Mouse (Mus musculus) left cerebral cortex, adult 11 months (tissue): ENCODE results near the gene Oxgr1.
"Not testable (repeated sequence)": the region's sequence is repeated elsewhere in the genome, so short reads cannot be mapped to it uniquely, and the experiment has no call there.

Experiments used
- DNase-seq: peaks from one replicate; pipeline ENCODE4 v3.0.0; 2022; ENCODE audit warnings: low spot score

The Oxgr1 gene

DNA sequence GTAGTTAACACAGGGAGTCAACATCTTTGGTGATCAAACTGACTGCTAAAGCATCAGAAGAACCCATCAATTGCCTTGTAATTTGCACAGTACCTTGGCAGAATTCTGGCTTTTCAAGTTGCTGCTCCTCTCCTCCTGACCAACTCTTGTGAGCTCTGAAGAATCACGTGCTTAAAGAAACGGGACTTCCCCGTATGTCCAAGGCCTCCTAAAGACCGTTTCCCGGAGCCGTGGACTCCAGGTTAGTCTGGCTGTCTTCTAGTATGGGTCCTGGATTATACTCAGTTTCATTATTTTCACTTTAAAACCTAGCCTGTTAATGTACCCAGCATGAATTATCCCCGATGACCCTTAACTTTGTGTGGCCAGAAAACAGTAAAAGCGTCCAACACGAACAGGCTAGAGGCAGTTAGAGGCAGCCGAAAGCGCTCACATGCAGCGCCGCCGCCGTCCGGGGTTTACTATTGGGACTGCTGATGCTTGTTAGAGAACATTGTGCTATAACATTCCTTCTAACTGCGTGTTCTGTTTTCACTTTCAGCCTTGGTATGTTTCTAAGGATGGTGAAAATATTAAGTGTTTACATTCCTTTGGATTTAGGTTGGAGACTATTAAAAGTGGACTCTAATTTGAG is at the start of gene Oxgr1:
Gene Oxgr1 (minus strand): TSS at position 249 of the 634 bp plus-strand sequence.
- no peak for DNase-seq

DNA sequence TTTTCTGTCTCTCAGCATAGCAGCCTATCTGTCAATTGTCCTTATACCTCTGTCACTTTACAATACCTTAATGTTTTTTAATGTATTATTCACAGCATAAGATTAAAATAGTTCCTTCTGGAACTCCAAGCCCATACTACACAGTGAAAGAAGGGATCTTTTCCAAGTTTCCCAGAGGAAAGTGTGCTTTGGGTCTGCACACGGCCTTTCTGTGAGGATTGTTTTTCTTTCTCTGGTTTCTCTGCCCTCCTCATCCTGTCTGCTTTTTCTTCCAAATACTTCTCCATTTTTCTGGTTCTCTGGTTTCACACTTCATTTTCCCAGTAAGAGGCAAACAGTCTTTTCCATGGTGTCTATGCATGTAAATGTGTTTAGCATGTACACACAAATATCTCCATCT is 48.2 kb upstream of the Oxgr1 start:
- no peak for DNase-seq

DNA sequence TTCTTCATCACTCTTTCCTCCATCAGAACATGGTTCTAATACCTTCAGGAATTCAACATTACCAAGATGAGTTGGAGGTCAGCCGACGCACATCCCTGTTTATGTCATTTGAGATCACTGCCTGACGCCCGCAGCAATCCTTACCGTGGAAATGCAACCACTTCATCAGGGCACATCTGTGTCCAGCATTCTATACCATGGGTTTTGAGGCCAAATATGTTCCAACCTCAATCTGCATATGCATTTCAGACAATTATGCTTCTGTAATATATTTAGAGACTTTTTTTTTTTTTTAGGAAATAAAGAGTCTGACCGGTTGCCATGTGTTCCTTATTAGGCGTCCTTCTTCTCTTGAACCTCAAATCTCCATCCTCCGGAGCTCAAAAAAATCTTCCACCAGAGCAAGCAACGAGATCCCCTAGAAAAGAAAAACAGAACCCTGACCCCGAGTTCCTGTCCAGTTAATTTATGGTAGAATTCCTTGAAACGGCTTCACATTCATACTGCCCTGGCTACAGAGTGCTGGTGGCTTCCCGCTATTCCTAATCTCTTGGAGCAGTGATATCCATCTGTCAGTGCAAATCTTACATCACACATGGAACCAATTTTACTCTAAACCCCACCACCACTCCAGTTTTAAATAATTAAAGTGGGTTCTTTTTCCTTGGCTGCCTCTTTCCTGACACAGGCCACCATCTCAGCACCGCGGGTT is 47.6 kb upstream of the Oxgr1 start:
- DNase-seq: no peak

DNA sequence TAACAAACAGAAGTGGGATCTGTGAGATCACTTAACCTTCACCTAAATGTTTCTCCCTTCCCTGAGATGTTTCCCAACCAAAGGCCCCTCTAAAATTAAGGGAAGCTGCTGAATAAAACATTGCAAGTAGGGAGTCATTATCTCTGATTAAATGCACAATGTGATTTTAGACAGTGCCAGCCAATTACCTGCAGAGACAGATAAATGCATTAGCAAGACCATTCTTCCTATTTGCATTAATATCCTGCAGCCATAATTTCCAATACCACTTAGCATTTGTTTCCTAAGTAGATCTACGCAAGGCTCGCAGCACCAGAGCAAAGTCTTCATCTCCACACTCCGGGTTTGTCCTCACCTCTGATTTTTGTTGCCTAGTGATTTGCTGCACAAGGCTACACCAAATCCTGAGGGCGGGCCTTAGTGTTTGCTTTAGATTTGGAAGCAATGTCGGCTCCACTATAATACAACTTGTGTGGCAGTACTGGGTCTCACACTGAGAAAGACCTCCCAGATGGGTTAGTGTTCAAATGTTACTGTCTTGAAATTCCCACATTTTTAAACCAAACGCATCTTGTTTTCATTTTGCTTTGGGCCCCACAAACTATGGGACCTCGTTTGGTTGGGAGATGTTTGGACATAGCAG is 46.9 kb upstream of the Oxgr1 start:
- no peak for DNase-seq

DNA sequence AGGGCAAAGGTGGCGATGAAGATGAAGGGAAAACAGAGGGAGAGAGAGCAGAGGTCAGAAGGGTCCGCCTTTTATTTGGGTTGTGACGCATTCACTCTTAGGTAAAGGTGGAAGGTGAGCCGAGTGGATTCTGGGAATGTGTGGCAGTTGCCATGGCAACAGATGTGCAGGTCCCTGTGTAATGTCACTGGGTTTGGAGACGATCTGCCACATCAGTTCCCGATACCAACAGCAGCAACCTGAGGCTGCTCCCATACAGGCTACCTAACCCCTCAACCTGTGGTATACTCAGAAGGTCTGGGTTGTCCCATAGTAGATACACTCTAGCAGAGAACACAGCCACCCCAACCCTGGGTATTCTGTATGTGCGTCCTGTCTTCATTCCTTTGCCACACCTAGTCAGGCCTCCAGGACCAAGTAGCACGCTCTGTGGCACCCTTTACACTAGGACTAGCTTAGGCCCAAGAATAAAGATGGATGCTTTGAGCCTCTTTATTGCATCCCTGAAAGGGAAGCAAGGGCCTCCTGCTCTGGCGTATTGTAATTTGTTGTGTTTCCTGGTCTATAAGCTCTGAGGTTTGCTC is 41.9 kb upstream of the Oxgr1 start:
- DNase-seq: no peak

DNA sequence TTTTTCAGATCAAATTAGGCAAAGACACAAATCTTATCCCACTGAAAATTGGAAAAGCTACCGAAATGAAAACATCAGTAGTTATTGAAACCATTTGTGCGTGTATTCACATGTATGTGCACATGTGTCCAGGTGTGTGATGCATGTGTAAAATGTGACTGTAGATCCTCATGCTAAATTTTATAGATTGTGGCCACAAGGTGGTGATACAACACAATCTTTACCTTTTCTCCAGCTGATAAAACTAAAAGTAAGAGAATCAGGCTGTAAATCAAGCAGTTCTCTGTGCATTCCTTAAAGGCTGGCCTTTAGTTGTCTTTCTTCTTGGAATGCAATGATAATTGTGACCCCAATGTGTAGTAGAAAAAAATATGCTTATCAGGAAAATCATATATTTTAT is 34.0 kb upstream of the Oxgr1 start:
- peak; percentile 48 for DNase-seq

DNA sequence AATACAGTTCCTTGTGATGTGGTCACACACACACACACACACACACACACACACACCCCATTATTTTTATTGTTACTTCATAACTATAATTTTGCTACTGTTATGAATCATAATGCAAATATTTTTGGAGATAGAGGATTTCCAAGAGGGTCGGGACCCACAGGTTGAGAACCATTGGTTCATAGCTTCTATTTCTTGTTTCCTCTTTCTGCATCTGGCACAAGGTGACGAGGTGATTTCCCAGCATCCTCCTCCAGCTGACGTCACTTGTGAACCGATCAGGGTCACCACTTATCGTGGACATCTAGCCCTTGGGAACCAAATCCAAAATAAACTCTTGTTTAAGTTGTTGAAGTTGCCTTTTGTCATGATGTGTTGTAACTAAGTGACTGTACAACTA is 33.5 kb upstream of the Oxgr1 start:
- no peak for DNase-seq

DNA sequence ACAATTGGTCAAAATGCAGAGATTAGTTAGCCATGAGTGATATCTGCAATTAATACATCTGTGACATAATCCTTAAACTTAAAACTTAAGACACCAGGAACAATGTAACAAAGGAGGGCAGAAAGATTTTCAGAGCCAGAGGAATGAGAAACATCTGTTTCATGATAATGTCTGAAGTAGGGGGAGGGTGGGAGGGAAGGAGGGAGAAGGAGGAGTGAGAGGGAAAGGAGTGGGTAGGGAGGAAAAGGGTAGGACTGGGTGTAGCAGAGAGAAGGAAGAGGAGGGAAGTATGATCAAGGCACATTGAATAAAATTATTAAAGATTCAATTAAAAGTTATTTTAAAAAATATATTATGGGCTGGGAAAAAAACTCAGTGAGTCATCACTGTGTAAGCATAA is 32.0 kb upstream of the Oxgr1 start:
- DNase-seq: no peak

DNA sequence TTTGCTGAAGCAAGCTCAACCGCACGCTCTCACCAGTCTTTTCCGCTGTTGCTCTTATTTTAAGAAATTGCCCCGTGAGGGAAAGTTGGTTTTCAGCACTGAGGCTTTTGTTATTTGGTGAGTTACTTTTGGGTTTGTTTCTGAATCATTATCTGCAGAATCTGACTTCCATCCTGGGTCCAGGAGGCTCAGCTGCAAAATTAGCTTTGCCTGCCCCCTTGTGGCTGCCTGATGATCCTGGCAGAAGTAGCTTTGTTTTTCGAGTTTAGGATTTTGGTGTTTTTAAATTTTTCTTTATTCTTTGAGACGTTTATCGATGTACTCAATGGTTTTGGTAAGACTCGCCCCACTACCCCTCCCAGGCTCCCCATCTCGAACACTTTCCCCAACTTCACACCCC is 18.9 kb upstream of the Oxgr1 start:
- DNase-seq: no peak

DNA sequence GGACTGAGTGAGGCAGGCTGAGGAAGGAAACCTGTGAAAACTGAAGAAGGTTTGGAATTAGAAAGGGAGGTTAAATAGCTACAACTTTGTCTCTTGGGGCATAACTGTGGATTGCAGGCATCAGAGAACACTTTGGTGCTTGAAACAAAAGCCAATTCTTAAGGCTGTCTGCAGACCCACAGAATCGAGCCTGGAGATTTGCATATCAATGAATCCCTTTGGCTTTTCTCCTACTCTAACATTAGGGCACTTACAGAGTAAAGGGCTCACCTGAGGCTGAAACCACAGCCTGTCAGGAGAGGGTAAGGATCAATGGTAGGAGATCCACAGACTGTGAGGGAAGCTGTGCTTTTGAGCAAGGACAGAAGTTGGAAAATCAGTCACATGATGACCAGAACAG is 8.8 kb downstream of the Oxgr1 start:
- no peak for DNase-seq

DNA sequence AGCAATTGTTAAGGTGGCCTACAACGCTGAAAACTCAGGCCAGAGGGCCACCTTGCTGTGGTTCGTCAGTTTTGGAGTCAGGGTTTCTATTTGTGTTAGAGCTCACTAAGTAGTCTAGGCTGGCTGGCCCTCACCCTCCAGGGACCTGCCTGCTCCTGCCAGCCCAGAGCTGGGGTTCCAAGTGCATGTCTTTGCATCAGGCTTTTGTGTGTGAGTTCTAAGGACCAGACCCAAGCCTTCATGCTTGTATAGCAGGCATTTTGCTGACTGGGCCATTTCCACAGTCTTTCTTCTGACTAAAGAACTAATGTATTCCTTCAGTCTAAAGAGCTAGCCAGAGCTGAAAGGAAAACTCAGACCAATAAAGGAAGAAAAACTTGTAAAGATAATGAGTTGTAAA is 22.3 kb downstream of the Oxgr1 start:
- no peak for DNase-seq

DNA sequence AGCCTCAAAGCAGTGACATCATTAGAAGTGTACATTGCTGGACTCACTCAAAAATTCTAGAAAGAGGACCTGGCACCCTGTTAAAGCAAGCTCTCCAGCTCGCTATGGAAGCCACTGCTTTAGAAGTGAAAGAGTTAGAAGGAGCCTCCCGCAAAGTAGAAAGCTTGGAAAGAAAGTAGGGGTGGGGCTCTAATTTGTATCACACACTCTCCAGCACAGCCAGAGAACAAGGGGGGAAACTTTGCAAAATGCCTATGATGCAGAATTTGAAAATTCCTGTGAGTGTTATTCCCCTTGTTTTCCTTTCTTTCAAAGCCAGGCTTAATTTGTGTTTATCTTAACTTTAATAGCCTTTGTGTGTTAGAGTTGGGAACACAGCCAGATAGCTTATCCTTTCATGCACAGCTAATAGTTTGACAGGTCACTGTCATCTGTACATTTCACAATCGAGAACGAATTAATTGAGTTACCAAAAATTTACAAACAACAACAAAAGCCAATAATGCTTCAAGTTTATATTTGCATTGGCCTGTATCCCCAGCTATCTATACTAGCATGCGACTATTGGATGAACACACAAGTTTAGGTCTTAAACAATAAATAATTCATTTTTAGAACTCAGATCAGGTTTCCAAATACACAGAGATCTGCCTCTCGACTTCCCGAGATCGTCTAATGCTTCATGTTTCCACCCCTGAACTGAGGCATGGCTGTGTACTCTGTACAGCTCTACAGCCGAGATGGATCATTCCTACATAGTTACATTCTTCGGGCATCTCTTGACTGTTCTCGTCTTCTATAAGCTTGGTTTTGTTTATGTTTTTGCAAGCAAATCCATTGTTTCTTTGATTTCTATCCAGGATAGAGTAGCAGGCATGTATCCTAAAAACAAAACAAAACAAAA is 32.0 kb downstream of the Oxgr1 start:
- DNase-seq: no peak

DNA sequence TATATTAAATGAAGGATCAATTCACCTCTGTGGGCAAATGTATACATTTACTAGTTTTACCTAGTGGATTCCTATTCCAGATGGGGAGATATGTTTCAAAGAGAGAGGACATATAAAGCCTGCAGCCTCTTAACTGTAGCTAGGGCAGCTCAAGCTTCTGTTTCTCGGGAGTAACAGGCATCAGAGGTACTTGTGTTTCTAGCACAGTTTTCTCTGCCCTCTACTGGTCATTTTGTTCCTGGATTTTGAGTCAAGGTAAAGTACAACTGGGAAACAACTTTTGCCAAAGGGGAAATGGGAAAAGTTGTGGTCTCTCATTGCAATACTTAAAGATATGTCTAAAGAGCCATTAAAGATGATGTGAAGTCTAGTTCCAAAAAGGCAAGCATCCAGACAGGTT is 37.1 kb downstream of the Oxgr1 start:
- DNase-seq: peak; percentile 9

DNA sequence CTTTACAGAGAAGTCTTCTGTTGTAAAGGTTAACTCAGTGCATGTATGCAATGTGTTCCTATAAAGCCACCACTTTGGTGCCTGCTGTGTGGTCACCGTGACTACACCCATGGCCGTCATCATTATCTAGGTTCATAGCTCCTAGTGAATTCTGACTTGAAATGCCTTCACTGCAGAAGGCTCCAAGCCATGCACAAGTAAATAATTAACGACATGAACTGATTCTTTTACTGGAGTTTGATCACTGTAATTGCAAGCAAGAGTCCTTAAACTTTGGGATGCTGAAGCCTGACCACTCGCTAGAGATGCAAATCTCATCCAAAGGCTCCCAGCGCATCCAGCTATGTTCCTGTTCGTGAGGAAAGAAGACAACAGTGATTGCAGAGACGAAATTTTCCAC is 38.6 kb downstream of the Oxgr1 start:
- DNase-seq: no peak

DNA sequence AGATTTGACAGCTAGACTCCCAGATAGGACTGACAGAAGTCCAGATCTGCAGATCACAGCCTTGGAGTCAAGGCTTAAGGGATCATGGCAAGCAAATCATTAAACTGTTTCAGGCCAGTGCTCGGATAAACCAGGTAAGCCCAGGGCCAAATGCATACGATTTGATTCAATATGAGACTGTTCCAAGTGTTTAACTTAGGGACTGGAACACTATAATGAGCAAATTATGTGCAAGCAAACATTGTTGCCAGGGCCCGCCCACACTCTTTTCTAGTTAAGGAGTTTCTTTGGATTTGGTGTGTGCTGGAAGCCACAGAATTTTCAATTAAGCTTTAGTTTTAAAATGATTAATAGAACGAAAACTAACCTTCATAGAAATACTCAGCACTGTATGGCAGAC is 39.6 kb downstream of the Oxgr1 start:
- DNase-seq: no peak

DNA sequence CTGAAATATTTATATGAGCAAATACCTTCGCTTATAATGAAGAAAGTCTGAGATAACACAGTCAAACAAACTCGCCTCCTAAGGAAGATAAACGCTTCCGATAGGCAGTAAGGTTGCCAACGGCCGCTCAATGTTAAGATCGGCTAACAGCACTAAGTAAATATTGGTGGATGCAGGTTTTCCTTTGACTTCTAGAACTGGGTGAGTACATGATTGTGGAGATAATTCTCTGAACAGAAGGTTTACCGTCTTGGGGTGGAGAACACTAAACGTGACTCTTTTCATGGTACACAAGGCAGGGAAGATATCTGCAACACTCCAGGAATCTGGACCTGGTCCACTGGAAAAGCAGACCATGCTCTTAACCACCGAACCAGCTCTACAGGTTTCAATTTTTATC is 52.6 kb downstream of the Oxgr1 start:
- no peak for DNase-seq

DNA sequence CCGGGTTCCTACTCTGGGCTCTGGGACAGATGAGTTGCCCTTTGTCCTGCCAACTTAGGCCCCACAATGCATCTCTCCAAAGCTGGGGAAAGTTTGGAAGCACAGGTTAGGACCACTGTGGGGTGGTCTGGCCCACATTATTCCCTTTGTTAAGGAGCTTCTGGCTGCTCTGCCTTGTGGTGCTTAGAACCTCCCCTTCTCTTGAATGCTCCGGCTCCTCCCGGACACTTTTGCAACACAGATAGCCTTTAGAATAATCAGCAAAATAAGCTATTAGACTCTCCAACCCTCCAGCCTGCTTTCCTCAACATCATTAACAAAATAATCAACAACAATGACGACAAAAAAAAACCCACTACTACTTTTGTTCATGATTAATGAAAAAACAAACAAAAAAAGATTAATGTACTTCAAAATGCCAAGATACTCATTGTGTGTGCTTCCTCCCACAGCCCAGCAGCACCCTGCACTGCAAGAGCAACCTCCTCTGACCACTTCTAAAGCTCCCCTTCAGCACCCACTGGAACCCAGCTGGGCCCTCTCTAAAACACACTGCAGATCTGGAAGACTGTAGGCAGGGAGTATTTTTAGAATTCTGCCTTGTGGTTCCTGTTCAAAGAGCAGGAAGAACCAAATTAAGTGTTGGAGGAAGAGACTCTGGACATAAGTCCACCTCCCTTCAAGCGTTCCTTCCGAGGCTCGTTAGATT is 53.1 kb downstream of the Oxgr1 start:
- no peak for DNase-seq

DNA sequence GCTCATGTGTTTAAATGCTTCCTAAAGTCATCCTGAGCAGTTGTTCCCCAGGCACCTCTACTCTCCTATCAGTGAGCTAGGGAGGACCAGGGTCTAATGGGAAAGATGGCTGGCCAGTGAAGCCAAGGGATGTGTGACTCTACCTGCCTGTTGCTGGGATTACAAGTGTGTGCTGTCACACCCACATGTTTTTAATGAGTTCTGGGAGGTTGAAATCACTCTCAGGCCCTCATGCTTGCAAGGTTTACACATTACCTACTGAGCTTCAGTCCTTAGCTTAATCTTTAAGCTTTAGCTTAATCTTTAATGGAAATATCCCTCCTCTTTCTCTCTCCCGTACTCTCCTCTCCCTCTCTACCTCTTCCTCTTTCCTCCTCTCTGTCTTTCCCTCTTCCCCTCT is 55.0 kb downstream of the Oxgr1 start:
- DNase-seq: no peak

DNA sequence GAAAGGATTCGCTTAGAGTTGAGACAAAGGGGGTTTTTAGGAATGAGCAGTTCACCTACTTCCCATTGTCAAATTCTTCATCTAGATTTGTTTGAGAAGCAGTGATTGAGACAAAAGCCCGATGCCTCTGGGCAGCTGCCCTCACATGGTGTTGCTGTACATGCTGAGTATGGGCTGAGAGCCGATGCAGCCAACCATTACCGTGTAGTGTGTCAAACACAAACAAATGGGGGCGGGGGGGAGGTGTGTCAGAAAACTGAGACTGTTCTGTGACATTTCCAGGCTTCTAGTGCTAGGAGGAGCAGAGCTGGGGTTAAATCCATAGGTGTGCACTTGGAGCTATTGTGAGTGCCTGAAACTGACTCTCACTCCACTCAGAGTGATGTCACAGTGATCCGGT is 55.5 kb downstream of the Oxgr1 start:
- DNase-seq: no peak

DNA sequence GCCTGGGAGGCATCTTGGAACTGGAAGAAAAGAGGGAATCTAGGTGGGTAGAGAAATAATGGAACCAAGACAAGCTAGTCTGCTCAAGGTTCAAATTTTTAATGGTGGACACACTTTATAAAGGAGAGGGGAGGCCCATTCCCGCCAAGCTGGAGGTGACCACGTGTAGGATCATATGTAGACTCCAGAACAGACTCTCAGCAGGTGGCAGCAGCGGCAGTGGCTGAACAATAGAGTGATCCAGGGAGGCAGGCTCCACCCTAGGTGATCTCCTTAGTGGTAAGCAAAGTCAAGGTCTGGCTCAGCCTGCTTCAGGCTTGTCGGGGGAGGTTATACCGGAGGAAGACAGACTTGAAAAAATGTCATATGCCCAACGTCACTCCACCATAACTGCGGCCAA is 55.9 kb downstream of the Oxgr1 start:
- not testable (repeated sequence) for DNase-seq

DNA sequence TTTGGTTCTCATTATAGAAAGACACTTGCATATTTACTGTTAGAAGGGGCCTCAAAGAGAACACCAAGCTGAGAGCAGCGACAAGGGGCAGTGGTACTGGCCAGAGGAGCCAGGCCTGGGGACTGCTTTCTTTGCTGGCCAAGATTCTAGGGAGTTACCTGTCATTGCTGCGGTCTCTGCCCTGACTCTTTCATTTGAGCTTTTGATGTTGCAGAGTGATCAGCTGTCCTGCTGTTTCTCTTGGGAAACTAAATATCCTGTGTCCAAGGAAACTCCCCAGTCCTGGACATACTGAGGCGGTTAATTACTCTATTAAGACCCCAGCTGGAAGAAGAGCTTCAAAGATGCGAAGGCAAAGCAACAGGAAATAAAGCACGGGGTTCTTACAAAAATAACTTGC is 60.9 kb downstream of the Oxgr1 start:
- no peak for DNase-seq
